Mouse (Mus musculus): ENCODE measurements around the gene Cacna2d3. TPM values are rescaled to one million over a fixed set of nuclear protein-coding genes. Genes with fewer than 3 reads are reported as not detected.

Cacna2d3 gene
- polyA plus RNA-seq, 1 experiment: not detected

DNA sequence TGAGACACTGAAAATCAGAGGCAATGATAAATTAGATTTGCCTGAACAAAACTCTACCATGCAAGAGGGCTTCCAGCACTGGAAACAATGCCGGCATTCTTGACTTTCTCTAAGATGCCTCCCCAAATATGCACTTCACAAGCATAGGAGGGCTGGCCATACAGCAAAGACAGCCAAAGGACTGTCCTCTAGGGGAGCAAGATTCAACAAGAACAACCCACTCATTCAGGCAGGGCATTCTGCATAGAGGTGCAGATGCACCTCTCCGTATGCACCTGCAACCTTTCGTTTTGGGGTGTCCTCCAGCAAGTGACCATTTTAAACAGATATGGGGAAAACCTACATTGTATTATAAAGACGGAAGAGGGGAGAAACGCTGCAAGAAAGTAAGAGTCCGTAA lies 380.1 kb downstream of the Cacna2d3 start:
- Histone ChIP-seq H3K27ac (ENCODE audit: insufficient read depth, low read depth, low read length) (no peak overlapping the region), H3K4me3 (ENCODE audit: insufficient read depth, low read depth, low read length) (no peak overlapping the region), H3K4me1 (ENCODE audit: control insufficient read depth, insufficient read depth, low read length) (no peaks in the 10 kb centered on the region)
- TF ChIP-seq CTCF (IDR thresholded peaks at IDR 0.05; ENCODE audit: insufficient read depth, low read depth, low read length) (no peak), POLR2A (IDR thresholded peaks at IDR 0.05; ENCODE audit: insufficient read depth, low read depth, low read length) (no peak)
- WGBS: 92% methylated on average over 6 of the region's 6 CpGs

DNA sequence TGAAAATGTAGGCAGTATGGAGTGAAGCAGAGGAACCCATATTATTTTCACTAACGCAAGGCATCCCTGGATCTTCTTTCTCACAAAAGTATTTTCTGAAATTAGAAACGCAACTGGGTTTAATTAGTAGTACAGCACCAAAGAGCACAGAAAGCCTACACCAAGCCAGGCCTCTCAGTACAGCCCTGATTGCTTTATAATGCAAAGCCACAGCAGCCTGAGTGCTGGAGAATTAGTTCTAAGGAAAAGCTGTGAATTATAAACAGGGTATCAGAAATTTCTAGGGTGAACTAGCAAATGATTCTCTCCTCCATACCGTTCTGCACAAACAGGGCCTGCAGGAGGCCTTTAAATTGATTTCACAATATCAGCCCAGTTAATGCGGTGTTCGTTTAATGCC lies 380.9 kb downstream of the Cacna2d3 start:
- no peak overlapping the region for H3K27ac ChIP-seq (ENCODE audit: insufficient read depth, low read depth, low read length)
- no peak for TF ChIP-seq POLR2A (IDR thresholded peaks at IDR 0.05; ENCODE audit: insufficient read depth, low read depth, low read length)
- TF ChIP-seq CTCF (IDR thresholded peaks at IDR 0.05; ENCODE audit: insufficient read depth, low read depth, low read length): no peak
- no peaks in the 10 kb centered on the region for H3K4me1 ChIP-seq (ENCODE audit: control insufficient read depth, insufficient read depth, low read length)
- no peak overlapping the region for H3K4me3 ChIP-seq (ENCODE audit: insufficient read depth, low read depth, low read length)
- 62% methylated on average over 5 of the region's 5 CpGs for WGBS

DNA sequence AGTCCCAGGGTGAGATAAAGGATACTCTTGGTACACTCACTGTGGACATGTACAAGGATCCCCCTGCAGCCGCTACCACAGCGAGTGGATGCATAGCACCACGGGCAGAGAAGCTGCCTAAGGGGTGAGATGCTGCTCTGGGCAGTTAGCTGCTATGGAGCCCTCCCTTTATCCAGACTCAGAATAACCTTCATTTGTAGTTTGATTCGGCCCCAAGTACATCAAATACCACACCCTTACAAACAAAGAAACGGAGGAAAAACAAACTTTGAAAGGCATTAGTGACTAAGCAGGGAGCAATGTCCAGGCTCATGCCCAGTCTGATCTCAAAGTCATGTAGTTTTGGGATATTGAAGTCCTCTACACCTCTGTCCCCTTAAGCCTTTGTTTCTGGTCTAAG lies 386.8 kb downstream of the Cacna2d3 start:
- H3K4me3 ChIP-seq (ENCODE audit: insufficient read depth, low read depth, low read length): no peak overlapping the region
- WGBS: 90% methylated on average over 5 of the region's 5 CpGs

DNA sequence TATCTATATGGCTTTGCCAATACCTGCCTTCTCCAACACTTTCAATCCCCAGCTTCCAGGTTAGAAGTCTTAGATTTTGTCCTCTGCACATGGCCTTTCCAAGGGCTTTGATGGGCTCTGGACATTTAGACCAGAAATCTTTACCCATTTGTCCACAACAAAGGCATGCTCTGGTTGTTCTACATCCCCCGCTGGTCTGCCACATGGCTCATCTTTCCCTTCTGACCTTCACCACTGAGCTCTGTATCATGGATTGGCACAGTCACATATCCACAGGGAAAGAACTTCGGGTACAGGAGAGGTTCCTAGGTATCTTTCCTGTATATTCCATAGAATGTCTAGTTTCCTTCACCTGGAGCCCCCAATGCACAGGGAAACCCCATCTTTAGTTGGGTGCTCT lies 387.4 kb downstream of the Cacna2d3 start:
- Histone ChIP-seq H3K4me3 (ENCODE audit: insufficient read depth, low read depth, low read length) (no peak overlapping the region), H3K4me1 (ENCODE audit: control insufficient read depth, insufficient read depth, low read length) (no peaks in the 10 kb centered on the region), H3K27ac (ENCODE audit: insufficient read depth, low read depth, low read length) (no peak overlapping the region)
- TF ChIP-seq POLR2A (IDR thresholded peaks at IDR 0.05; ENCODE audit: insufficient read depth, low read depth, low read length): no peak
- TF ChIP-seq CTCF (IDR thresholded peaks at IDR 0.05; ENCODE audit: insufficient read depth, low read depth, low read length): no peak
- WGBS: 94% methylated on average over 2 of the region's 2 CpGs

More for the DNA sequence above, 386.8 kb downstream of the Cacna2d3 start:
- H3K27ac ChIP-seq (ENCODE audit: insufficient read depth, low read depth, low read length): no peak overlapping the region
- TF ChIP-seq POLR2A (IDR thresholded peaks at IDR 0.05; ENCODE audit: insufficient read depth, low read depth, low read length) (no peak), CTCF (IDR thresholded peaks at IDR 0.05; ENCODE audit: insufficient read depth, low read depth, low read length) (no peak)
- H3K4me1 ChIP-seq (ENCODE audit: control insufficient read depth, insufficient read depth, low read length): no peaks in the 10 kb centered on the region

DNA sequence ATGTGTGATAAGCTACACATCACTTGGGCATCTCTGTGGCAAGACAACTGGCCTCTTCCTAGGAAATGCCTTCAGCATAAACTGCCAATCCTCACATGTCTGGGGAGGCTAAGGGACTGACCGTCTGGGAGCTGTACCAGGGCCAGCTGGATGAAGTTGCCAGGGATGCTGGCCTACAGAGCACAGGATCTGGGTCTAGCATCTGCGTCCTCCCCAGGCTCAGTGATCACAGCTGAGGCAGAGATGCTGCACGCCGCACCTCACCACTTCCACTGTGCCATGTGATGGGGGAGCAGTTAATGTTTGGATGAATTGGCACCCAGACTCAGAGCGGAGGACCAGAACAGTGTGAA lies 397.3 kb downstream of the Cacna2d3 start:
- TF ChIP-seq CTCF (IDR thresholded peaks at IDR 0.05; ENCODE audit: insufficient read depth, low read depth, low read length) (no peak), POLR2A (IDR thresholded peaks at IDR 0.05; ENCODE audit: insufficient read depth, low read depth, low read length) (no peak)
- Histone ChIP-seq H3K4me3 (ENCODE audit: insufficient read depth, low read depth, low read length) (no peak overlapping the region), H3K27ac (ENCODE audit: insufficient read depth, low read depth, low read length) (no peak overlapping the region), H3K4me1 (ENCODE audit: control insufficient read depth, insufficient read depth, low read length) (no peaks in the 10 kb centered on the region)
- 80% methylated on average over 5 of the region's 5 CpGs for WGBS

DNA sequence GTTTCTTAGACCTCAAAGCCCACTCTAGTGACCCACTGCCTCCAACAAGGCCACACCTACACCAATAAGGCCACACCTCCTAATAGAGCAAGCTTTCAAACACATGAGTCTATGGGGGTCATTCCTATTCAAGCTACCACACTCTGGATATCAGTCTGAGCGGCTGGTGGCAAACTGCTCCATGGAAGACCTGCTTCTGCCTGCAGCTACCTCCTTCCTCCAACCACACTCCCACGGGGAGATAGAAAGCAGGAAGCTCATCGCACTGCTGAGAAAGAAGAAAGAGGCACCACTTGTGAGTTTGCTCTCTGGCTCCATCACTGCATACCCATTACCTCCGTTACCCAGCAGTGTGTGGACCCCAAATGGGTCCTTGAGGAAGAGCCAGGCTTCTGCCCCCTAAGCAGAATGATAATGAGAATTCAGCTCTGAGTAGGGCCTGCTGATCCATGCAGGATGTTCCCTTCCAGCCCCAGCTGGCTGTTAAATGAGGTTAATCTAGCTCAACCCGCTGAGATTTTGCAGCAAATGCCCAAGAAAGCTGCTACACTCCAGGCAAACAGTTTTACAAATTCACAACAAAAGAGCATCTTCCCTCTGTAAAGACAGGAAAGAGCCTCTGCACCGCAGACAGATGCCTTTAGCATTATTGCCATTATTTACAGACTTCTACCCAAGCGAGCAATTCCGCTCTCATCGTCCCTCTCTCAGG lies 397.8 kb downstream of the Cacna2d3 start:
- no peaks in the 10 kb centered on the region for H3K4me1 ChIP-seq (ENCODE audit: control insufficient read depth, insufficient read depth, low read length)
- H3K4me3 ChIP-seq (ENCODE audit: insufficient read depth, low read depth, low read length): no peak overlapping the region
- 83% methylated on average over 9 of the region's 9 CpGs for WGBS
- no peak overlapping the region for H3K27ac ChIP-seq (ENCODE audit: insufficient read depth, low read depth, low read length)
- TF ChIP-seq CTCF (IDR thresholded peaks at IDR 0.05; ENCODE audit: insufficient read depth, low read depth, low read length) (no peak), POLR2A (IDR thresholded peaks at IDR 0.05; ENCODE audit: insufficient read depth, low read depth, low read length) (no peak)

DNA sequence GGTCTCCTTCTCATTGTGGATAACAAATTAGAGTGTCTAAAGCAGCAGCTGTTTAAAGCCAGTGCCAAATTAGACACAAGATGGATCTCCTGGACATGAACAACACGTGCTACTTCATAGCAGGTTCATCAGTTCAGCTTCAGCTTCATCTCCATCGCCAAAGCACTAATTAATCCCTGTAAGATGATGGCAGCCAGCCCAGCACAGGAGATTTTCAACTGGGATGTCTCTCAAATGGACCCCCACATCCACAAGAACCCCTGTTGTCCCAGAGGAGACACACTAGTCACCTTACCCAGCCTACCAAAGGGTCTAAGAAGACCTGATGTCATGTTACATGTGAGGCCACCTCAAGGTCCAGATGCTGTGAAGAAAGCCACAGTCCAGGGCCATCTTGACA lies 408.2 kb downstream of the Cacna2d3 start:
- Histone ChIP-seq H3K4me1 (ENCODE audit: control insufficient read depth, insufficient read depth, low read length) (no peaks in the 10 kb centered on the region), H3K27ac (ENCODE audit: insufficient read depth, low read depth, low read length) (no peak overlapping the region), H3K4me3 (ENCODE audit: insufficient read depth, low read depth, low read length) (no peak overlapping the region)
- TF ChIP-seq POLR2A (IDR thresholded peaks at IDR 0.05; ENCODE audit: insufficient read depth, low read depth, low read length): no peak
- no peak for TF ChIP-seq CTCF (IDR thresholded peaks at IDR 0.05; ENCODE audit: insufficient read depth, low read depth, low read length)
- WGBS: 81% methylated on average over 2 of the region's 2 CpGs

DNA sequence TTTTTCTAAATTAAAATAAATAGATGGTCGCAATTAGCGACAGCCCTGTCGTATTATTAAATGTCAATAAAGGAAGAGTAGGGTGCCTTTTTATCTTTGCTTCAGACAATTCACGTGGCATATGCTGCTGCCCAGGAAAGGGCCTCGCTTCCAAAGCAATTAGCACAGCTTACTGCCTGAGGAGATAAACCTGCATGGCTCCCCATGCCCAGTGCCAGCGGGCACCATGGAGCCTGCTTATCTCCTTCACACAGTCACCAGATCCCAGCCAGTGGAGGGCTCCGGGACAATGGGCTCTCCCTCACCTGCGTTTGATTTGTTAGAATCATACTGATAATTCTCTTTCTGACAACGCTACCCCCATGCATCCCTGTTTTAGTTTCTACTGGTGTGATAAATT lies 416.0 kb downstream of the Cacna2d3 start:
- TF ChIP-seq POLR2A (IDR thresholded peaks at IDR 0.05; ENCODE audit: insufficient read depth, low read depth, low read length) (no peak), CTCF (IDR thresholded peaks at IDR 0.05; ENCODE audit: insufficient read depth, low read depth, low read length) (no peak)
- Histone ChIP-seq H3K27ac (ENCODE audit: insufficient read depth, low read depth, low read length) (no peak overlapping the region), H3K4me1 (ENCODE audit: control insufficient read depth, insufficient read depth, low read length) (no peaks in the 10 kb centered on the region), H3K4me3 (ENCODE audit: insufficient read depth, low read depth, low read length) (no peak overlapping the region)
- 76% methylated on average over 9 of the region's 9 CpGs for WGBS

DNA sequence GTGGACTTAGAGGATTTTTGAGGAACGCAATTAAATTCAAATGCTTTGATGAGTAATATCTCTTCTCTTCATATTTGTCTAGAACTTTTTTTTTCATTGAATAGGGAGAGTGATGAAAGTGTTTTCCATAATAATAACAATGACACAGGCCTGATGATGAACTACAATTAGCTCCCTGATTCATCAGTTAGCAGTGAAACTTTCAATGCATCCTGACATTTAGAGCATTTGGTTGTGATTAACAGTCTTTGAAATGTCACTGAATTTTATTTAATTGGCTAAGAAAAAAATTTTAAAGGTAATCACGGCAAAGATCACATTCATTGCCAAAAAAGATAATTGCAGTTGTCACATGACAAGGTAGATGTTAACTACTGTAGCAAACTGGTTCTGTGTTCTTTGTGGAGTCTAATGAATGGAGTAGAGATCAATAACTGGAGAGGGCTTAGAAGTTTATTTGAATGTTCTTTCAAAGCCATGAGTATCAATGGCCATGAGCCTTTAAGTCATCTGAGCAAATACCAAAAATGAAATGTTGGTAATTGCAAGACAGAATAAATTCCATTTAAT lies 425.4 kb downstream of the Cacna2d3 start:
- no peak overlapping the region for H3K27ac ChIP-seq (ENCODE audit: insufficient read depth, low read depth, low read length)
- WGBS: 62% methylated on average over 2 of the region's 2 CpGs
- no peaks in the 10 kb centered on the region for H3K4me1 ChIP-seq (ENCODE audit: control insufficient read depth, insufficient read depth, low read length)
- H3K4me3 ChIP-seq (ENCODE audit: insufficient read depth, low read depth, low read length): no peak overlapping the region
- TF ChIP-seq CTCF (IDR thresholded peaks at IDR 0.05; ENCODE audit: insufficient read depth, low read depth, low read length): no peak
- TF ChIP-seq POLR2A (IDR thresholded peaks at IDR 0.05; ENCODE audit: insufficient read depth, low read depth, low read length): no peak

All from olfactory bulb, adult 2 months (tissue).